Mouse (Mus musculus) embryo, embryonic 11 days (tissue): Measurements from ENCODE around the gene Klk12.

Experiments used
- DNase-seq: peaks from one replicate; pipeline ENCODE4 v3.0.0-alpha.2; 2015

The Klk12 gene

DNA sequence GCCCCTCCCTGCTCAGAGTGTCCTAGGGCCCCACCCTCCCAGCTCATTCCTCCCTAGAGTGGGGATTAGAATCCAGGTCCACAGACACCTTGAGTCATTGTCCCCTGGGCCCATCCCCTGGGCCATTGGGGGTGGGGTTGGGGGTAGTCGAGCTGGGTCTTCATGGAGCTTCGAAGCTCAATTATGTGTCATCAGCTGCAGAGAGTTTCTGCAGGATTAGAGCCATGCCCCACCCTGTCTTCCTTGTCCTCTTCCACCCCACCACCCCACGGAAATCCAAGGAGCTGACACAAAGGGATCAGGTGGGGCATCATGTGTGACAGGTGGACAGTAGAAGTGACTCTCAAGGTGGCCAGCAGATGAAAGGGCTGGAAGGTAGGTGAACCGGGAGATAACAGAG is at the start of gene Klk12:
Klk12 (plus strand) TSS at position 301 of the 400 bp plus-strand sequence.
- DNase-seq: no peak

- no peak for DNase-seq
These were observed 20.9 kb upstream of the Klk12 start for GRCm38 (mm10) chr7:43747788-43748187.

GRCm38 (mm10) chr7:43752806-43753205 is 15.9 kb upstream of the Klk12 start:
- no peak for DNase-seq

GRCm38 (mm10) chr7:43766484-43766883 is 2.2 kb upstream of the Klk12 start:
- DNase-seq: no peak

GRCm38 (mm10) chr7:43769636-43770035 is 939 bp downstream of the Klk12 start:
- DNase-seq: no peak

- no peak for DNase-seq
These were observed 2.0 kb downstream of the Klk12 start for GRCm38 (mm10) chr7:43770701-43771100.

DNA sequence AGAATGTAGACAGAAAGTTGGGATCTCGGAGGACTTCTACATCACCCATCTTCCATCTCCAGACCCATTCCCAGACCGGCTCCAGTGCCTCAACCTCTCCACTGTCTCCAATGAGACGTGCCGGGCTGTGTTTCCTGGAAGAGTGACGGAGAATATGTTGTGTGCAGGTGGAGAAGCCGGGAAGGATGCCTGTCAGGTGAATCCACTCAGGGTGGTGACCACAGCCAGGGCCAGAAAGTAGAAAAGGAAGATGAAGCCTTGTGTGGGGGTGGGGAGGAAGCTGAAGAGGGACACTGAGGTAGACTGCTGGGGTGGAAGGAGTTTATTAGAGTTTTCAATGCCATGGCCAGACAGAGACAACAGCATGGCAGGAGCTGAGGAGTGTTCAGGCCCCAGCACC is 3.2 kb downstream of the Klk12 start:
- DNase-seq: no peak

DNA sequence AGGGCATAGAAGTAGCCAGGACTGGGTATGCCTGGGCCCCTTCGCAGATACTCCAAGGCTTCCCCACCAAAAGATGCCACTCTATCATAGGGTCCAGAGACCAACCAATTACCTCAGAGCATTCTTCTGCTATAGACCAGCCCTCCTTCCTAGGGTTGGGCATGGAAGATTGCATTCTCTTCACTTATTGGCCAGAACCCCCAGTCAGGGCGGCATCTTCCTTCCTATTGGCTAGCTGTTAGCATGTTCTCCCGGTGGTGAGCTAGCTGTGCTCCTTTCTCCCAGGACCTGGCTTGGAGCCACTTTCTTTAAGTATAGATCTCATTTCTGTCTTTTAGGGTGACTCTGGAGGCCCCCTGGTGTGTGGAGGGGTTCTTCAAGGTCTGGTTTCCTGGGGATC is 4.2 kb downstream of the Klk12 start:
- DNase-seq: no peak

DNA sequence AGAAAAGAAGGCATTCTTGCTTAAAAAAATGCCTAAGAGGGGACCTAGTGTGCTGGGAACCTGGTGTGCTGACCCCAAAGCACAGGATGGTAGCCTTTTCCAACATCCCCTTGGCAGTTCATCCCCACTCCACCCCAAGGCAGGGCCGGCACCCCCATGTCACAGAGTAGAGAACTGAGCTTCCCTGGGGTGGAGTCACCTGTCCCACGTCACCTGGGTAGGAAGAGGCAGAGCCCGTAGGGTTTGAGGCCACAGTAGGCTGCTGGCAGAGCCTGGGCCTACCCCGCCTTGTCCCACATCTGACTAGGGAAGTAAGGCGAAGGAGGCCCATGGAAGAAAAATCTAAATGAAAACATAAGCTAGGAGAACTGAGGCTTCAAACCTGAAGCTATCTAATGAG is 5.7 kb downstream of the Klk12 start, which contains the start of gene Klk11:
Klk11 (plus strand) TSS at position 241 of the 400 bp plus-strand sequence.
- DNase-seq: no peak

- DNase-seq: no peak
These were observed 6.1 kb downstream of the Klk12 start for GRCm38 (mm10) chr7:43774802-43775201.

- no peak for DNase-seq
These were observed 6.8 kb downstream of the Klk12 start for GRCm38 (mm10) chr7:43775311-43776057.

- DNase-seq: no peak
These were observed 7.8 kb downstream of the Klk12 start for GRCm38 (mm10) chr7:43776506-43776905.

GRCm38 (mm10) chr7:43777423-43777822 is 8.7 kb downstream of the Klk12 start:
- no peak for DNase-seq

DNA sequence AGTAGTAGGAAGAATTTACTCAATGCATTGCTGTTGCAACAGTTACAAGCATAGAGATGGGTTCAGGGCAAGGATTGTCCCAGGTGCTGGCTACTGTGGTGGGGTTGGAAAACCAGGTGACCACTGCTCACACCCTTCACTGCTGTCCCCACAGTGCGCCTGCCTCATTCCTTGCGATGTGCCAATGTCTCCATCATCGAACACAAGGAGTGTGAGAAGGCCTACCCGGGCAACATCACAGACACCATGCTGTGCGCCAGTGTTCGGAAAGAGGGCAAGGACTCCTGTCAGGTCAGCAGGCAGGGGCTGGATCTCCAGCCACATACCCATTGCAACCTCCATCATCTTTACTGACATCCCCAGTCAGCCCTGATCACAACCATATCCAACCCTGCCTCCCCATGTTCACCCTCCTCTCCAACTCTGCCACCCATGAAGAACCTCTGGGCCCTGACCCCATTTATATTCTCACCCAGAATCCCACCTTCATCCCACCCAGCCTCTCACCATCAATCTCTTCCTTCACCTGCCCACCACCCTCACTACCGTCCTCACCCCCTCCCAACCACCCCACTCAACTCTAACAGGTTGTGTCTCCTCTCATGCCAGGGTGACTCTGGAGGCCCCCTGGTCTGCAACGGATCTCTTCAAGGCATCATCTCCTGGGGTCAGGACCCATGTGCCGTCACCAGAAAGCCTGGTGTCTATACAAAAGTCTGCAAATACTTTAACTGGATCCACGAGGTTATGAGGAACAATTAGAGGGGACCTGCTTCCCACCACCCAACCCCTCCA is 9.7 kb downstream of the Klk12 start:
- no peak for DNase-seq

DNA sequence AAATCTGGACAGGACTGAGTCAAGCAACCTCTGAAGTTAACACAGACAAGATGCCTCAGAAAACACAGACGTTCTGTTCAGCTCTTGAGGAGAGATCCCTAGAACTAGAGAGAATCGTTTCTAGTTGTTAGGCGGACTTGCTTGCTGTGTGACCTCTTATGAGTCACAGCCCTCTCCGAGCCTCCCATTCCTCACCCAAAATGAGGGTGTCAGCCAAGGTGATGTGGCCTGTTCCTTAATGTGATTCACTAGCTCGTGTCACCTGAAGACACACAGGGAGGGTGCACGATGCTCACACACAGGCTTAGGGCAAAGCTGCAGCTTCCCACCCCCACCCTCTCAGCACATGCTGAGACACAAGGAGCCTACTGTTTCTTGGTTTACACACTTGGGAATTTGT is 11.5 kb downstream of the Klk12 start:
- DNase-seq: no peak

DNA sequence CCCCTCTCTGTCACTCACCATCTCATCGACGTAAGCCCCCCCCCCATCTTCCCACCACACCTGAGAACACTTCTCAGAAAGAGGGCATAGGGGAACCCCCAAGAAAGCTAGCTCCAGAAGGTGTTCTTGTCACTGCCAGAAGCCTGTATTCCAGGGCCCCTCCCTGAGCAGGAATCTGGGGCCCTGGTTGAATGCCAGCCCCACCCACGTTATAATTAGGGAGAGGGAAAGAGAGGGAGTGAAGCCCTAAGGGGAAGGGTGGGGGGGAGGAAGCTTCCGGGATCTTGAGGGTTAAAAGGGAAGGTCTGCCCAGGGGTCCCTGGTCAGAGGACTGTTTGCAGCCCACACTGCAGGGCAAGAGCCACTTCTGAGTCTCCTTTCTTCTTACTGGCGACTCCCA is 12.0 kb downstream of the Klk12 start, which contains the start of gene Klk10:
Klk10 (plus strand) TSS at position 290 of the 400 bp plus-strand sequence.
- no peak for DNase-seq

DNA sequence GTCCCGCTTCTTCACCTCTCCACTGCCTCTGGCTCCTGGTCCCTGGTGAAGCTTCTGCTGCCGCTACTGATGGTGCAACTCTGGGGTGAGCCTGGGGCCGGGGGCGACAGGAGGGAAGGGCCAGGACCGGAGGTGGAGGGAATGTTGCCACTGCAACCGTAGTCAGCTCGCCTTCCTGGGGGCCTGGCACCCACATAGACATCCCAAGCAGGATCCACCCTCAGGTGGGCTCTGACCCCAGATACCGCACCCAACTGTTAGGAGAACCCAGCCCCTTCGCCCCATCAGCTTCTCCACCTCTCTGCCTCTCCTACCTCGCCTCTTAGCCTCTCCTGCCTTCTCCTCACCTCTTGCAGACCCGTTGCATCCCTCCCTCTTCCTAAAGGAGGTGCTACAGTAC is 12.8 kb downstream of the Klk12 start:
- no peak for DNase-seq

DNA sequence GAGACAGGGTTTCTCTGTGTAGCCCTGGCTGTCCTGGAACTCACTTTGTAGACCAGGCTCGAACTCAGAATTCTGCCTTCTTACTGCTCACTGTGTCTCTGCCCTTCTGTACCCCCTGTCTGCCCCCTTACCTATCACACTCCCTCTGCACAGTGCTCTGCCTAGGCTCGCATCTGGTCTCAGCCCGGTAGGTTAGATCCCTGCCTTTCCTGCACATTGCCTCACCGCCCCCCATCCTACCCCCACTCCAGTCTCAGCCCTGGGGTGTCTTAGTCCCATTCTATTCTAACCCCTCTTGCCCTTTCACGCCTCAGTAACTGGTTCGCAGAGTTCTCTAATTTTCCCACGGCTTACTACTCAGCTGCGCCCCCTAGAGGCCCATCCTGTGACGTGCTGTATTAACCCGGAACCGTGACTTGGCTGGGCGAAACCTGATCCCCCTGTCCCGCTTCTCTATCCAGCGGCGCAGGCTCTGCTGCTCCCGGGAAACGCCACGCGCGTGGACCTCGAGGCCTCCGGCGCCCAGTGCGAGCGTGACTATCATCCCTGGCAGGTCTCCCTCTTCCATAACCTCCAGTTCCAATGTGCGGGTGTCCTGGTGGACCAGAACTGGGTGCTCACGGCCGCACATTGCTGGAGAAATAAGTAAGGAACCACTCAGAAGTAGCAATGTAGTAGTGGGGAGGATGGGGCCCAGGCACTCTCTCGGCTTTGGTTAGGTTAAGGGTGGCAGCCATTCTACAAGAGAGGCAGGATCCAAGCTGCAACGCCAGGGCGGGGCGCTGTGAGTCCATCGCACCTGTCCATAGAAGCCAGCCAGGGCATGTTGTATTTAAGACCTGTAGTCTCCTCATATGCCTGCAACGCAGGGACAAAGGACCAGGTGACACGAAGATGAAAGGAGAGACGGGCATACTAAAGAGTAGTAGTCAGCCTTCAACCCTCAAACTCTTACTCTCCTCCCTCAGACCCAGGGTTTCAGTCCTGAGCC is 13.9 kb downstream of the Klk12 start:
- DNase-seq: peak; percentile 89

- no peak for DNase-seq
These were observed 16.6 kb downstream of the Klk12 start for GRCm38 (mm10) chr7:43785286-43785685.

DNA sequence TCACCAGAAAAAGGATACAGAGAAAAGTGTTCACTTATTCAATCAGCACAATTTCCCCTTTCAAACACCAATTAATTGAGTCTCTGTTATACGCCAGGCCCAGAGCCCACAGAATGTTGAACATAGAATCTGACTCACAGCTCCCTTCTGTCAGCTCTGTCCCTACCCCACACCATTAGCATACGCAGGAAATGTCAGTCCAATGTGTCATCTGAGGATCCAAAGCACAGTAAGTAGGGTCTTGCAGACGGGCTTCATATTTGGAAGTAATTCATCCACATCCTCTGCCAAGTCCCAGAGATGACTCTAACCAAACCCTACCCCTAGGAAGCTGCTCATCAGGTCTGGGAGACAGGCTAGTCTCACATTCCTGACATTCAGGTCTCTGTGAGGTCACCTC is 19.4 kb downstream of the Klk12 start:
- no peak for DNase-seq

DNA sequence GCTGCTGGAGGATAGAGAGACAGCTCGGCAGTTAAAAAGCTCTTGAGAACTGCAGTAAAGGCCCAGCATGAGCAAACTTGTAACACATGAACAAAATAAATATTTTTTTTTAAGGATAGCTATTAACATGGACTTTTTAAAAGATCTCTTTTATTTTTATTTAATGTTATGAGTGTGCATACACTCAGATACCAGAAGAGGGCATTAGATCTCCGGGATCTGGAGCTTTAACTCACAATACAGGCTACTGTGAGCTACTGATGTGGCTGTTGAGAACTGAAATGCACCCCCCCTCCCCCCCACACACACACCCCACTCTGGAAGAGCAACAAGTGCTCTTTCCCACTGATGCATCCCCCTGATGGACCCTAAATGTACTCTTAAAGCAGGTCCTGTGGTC is 20.6 kb downstream of the Klk12 start:
- no peak for DNase-seq

- no peak for DNase-seq
These were observed 22.9 kb downstream of the Klk12 start, which contains the start of gene Klk9 for GRCm38 (mm10) chr7:43791591-43791990. Gene Klk9, plus strand, starts transcription at chr7:43791891.

- peak; percentile 6 for DNase-seq
These were observed 27.7 kb downstream of the Klk12 start for GRCm38 (mm10) chr7:43796355-43796754.
